Mouse (Mus musculus) midbrain, embryonic 14.5 days (tissue): ENCODE results near the gene Uhrf1bp1. TPM values are rescaled to one million over a fixed set of nuclear protein-coding genes. Genes with fewer than 3 reads are reported as not detected.

Source experiments
- ATAC-seq: fragments of 200-750 bp; cut with Nextera tagmentation; 2 replicates; pipeline ENCODE4 v1.8.0; 2017; ENCODE audit warnings: moderate number of reproducible peaks, moderate library complexity; ENCODE audit not compliant: low FRiP score, low TSS enrichment
- DNase-seq: peaks from one replicate; pipeline ENCODE4 v3.0.0-alpha.2; 2015
- H3K27ac ChIP-seq: fragments of 300-500 bp; sonication (generic); replicated peaks from 2 replicates; pipeline ENCODE4 v1.5.1; 2014; ENCODE audit warnings: mild to moderate bottlenecking, low read depth, low read length, moderate library complexity
- H3K27me3 ChIP-seq: fragments of 300-500 bp; sonication (generic); 2 replicates; pipeline ENCODE4 v1.6.1; 2014; ENCODE audit warnings: low read length, control low read depth, mixed read lengths; ENCODE audit not compliant: control insufficient read depth, insufficient read depth
- H3K36me3 ChIP-seq: fragments of 300-500 bp; sonication (generic); 2 replicates; pipeline ENCODE4 v1.6.1; 2014; ENCODE audit warnings: low read length, control low read depth; ENCODE audit not compliant: control insufficient read depth, insufficient read depth
- H3K4me1 ChIP-seq: fragments of 300-500 bp; sonication (generic); 2 replicates; pipeline ENCODE4 v1.6.1; 2014; ENCODE audit warnings: mild to moderate bottlenecking, antibody characterized with exemption, low read length, control low read depth; ENCODE audit not compliant: control insufficient read depth, insufficient read depth
- H3K4me2 ChIP-seq: fragments of 300-500 bp; sonication (generic); 2 replicates; pipeline ENCODE4 v1.6.1; 2014; ENCODE audit warnings: mild to moderate bottlenecking, low read length, moderate library complexity
- H3K4me3 ChIP-seq: fragments of 300-500 bp; sonication (generic); replicated peaks from 2 replicates; pipeline ENCODE4 v1.5.1; 2014; ENCODE audit warnings: low read depth, low read length
- H3K9ac ChIP-seq: fragments of 300-500 bp; sonication (generic); replicated peaks from 2 replicates; pipeline ENCODE4 v1.6.1; 2014; ENCODE audit warnings: mild to moderate bottlenecking, low read length, moderate library complexity
- H3K9me3 ChIP-seq: fragments of 300-500 bp; sonication (generic); 2 replicates; pipeline ENCODE4 v1.6.1; 2016; ENCODE audit warnings: low read length, control low read depth, mixed read lengths; ENCODE audit not compliant: control insufficient read depth
- WGBS: fragments of 180-500 bp; shearing (Covaris S2); extraction: QIAGEN DNeasy Blood & Tissue Kit; methylation state at CpG from one replicate; pipeline ENCODE4 v1.1.7; 2014; 5-methylcytosine and 5-hydroxymethylcytosine counted together
- polyA plus RNA-seq: library from polyadenylated mRNA; unstranded; fragments of >200 nt; fragmentation: Nextera tagmentation; extraction: Ambion mirVana; gene quantifications from 2 replicates; pipeline ENCODE4 v1.2.1, GENCODE M21; 2014

Uhrf1bp1 gene
- polyA plus RNA-seq, 1 experiment from 2014 or later, result 9.3 TPM

DNA sequence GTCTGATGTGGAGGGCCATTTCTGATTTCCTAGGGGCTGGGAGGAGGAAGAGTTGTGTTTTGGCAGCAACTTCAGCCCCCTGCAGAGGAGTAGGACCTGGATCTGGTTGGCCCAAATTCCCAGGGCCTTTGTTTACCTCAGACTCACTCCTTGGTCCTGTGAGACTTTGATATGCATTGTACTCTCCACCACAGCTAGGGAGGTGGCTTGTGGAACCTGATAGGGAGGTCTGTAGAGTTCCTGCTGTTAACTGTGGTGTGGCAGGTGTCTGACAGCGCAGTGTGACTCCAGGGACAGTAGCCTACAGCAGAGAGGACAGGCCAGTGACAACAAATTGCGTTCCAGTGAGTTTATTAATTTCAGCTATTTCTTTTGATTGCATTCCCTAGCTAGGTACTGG is 2.9 kb downstream of the Uhrf1bp1 start:
- peaks cover 3% of the 10 kb centered on the region; the same call in 1 of the 2 replicates for H3K36me3 ChIP-seq
- no peak for DNase-seq
- H3K4me1 ChIP-seq, result peaks cover 18% of the 10 kb centered on the region
- H3K4me3 ChIP-seq, result no peak overlapping the region
- no peaks in the 10 kb centered on the region for H3K9me3 ChIP-seq
- no peak overlapping the region for H3K9ac ChIP-seq
- 24% methylated on average over 2 of the region's 2 CpGs for WGBS
- no peak overlapping the region for H3K4me2 ChIP-seq
- no peak for ATAC-seq
- H3K27me3 ChIP-seq, result no peaks in the 10 kb centered on the region
- H3K27ac ChIP-seq, result no peak overlapping the region

DNA sequence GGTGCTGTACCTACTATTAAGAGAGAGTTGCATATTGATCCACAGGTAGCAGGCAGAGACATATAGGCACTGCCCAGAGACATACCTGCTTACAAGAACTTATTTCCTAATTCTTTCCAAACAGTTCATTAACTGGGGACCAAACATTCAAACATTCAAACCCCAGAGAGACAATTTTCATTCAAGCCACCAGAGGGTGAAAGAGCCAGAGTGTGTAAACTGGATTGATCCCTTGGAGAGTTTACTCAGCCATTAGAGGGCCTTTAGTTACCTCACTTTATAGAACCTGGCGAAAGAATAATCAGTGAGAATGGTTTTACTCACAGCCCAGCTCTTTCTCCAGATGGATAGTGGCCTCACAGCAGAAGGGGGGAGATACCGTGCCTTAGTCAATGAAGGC is 9.2 kb downstream of the Uhrf1bp1 start:
- ATAC-seq, result no peak
- no peak overlapping the region for H3K27ac ChIP-seq
- H3K4me3 ChIP-seq, result no peak overlapping the region
- no peak for DNase-seq
- H3K4me1 ChIP-seq, result no peaks in the 10 kb centered on the region
- H3K9me3 ChIP-seq, result no peaks in the 10 kb centered on the region
- no peaks in the 10 kb centered on the region for H3K36me3 ChIP-seq
- no peaks in the 10 kb centered on the region for H3K27me3 ChIP-seq
- H3K4me2 ChIP-seq, result no peak overlapping the region
- no peak overlapping the region for H3K9ac ChIP-seq
- 88% methylated on average over 2 of the region's 2 CpGs for WGBS

DNA sequence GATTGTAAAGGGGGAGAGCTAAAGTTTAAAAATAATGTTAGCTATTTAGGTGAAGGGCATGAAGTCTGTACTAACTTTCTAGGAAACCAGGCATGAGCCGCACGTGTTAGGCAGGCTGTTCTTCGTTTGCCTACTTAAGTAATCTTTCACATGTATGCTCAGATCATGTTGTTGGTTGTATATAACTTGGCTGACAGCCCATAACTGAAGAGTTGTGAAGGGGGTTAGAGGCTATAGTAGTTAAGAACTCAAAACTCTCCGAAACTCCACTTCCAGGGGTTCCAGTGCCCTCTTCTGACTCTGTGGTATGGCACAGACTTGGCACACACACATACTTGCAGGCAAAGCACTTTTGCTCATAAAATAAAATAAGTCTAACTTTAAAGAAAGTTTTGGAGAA is 10.5 kb downstream of the Uhrf1bp1 start:
- DNase-seq (no peak), ATAC-seq (no peak)
- Histone ChIP-seq H3K9me3 (no peaks in the 10 kb centered on the region), H3K4me2 (no peak overlapping the region), H3K27me3 (no peaks in the 10 kb centered on the region), H3K9ac (no peak overlapping the region), H3K36me3 (no peaks in the 10 kb centered on the region), H3K4me3 (no peak overlapping the region), H3K27ac (no peak overlapping the region), H3K4me1 (no peaks in the 10 kb centered on the region)
- WGBS, result 95% methylated on average over 4 of the region's 4 CpGs

DNA sequence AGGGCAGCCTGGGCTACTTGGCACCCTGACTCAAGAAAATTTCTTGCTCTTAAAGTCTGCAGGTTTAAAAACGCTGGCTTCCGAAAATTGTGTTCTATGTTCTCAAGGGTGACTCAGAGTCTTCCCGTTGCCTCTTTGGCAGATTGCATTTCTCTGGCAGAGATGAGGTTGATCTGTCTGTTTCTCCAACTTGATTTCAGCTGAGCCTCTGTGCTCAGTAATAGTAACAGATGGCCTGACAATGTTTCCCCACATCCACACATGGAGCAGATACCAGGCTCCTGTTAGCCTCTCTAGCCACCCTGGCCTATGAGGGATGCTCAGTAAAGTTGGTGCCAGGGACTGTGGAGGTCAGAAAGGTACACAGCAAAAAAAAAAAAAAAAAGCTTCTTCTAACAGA is 15.6 kb downstream of the Uhrf1bp1 start:
- no peaks in the 10 kb centered on the region for H3K27me3 ChIP-seq
- H3K27ac ChIP-seq, result no peak overlapping the region
- ATAC-seq (no peak), DNase-seq (no peak)
- H3K4me2 ChIP-seq, result no peak overlapping the region
- H3K9me3 ChIP-seq, result no peaks in the 10 kb centered on the region
- WGBS, result 95% methylated on average over 3 of the region's 3 CpGs
- H3K4me3 ChIP-seq, result no peak overlapping the region
- no peaks in the 10 kb centered on the region for H3K4me1 ChIP-seq
- no peaks in the 10 kb centered on the region for H3K36me3 ChIP-seq
- H3K9ac ChIP-seq, result no peak overlapping the region

DNA sequence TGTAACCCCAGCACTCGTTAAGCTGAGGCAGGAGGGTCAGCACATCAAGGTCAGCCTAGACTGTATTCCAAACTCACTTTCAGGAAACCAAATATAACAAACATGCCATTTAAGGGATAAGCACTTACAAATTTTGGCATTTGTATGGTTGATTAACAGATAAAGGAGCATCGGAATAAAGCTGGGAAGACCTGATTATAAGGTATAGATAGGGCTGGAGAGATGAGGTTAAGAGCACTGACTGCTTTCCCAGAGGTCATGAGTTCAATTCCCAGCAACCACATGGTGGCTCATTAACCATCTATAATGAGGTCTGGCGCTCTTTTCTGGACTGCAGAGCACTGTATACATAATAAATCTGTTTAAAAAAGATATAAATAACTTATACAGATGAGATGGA is 17.3 kb downstream of the Uhrf1bp1 start:
- DNase-seq, result no peak
- Histone ChIP-seq H3K36me3 (peaks cover 5% of the 10 kb centered on the region; the same call in 1 of the 2 replicates), H3K27ac (no peak overlapping the region), H3K9me3 (no peaks in the 10 kb centered on the region), H3K4me1 (no peaks in the 10 kb centered on the region), H3K4me2 (no peak overlapping the region), H3K4me3 (no peak overlapping the region), H3K27me3 (no peaks in the 10 kb centered on the region), H3K9ac (no peak overlapping the region)
- WGBS, result 87% methylated on average over 3 of the region's 3 CpGs
- ATAC-seq, result no peak

DNA sequence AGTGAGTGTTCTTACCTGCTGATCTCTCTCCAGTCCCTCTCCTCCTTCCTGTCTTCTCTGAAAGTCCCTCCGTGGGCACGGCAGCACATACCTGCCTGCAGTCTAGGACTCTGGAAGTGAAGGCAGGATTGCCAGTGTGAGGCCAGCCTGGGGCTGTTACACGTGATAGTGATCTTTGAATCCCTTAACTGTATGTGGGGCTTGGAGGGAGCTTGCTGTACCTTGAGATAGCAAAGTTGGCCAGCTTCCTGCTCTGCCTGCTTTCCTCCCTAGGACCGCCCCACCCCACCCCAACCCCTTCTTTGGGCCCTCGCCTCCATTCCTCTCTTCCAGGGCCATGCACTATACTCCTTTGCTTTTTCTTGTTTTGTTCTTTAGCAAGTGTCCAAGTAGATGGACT is 18.3 kb downstream of the Uhrf1bp1 start:
- no peaks in the 10 kb centered on the region for H3K4me1 ChIP-seq
- 77% methylated on average over 5 of the region's 5 CpGs for WGBS

DNA sequence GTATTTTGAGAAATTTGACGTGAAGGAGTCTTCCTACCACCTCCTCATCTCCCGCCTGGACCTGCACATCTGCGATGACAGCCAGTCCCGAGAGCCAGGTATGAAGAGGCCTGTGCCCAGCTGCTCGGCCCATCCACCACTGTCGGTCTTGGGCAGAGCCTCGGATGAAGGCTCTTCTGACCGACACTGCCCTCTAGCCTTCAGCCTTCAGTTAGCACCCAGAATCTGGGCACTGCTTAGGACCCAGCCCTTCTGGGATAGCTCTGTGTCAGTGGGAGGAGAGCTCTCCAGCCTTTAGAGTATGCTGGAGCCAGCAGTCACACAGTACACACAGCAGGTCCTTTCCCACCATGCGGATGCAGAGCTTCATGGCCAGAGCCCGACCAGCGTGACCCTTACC is 25.3 kb downstream of the Uhrf1bp1 start:
- no peaks in the 10 kb centered on the region for H3K9me3 ChIP-seq
- H3K36me3 ChIP-seq, result peaks cover 75% of the 10 kb centered on the region
- H3K27me3 ChIP-seq, result no peaks in the 10 kb centered on the region
- H3K9ac ChIP-seq, result no peak overlapping the region
- H3K4me2 ChIP-seq, result no peak overlapping the region
- H3K4me3 ChIP-seq, result no peak overlapping the region
- 68% methylated on average over 11 of the region's 11 CpGs for WGBS
- peak; percentile 34 for DNase-seq
- H3K27ac ChIP-seq, result no peak overlapping the region
- H3K4me1 ChIP-seq, result no peaks in the 10 kb centered on the region
- ATAC-seq, result no peak

More for the DNA sequence above, 18.3 kb downstream of the Uhrf1bp1 start:
- DNase-seq (no peak), ATAC-seq (no peak)
- H3K27ac ChIP-seq, result no peak overlapping the region
- H3K27me3 ChIP-seq, result no peaks in the 10 kb centered on the region
- no peaks in the 10 kb centered on the region for H3K9me3 ChIP-seq
- H3K4me2 ChIP-seq, result no peak overlapping the region
- peaks cover 13% of the 10 kb centered on the region for H3K36me3 ChIP-seq
- no peak overlapping the region for H3K9ac ChIP-seq
- no peak overlapping the region for H3K4me3 ChIP-seq

DNA sequence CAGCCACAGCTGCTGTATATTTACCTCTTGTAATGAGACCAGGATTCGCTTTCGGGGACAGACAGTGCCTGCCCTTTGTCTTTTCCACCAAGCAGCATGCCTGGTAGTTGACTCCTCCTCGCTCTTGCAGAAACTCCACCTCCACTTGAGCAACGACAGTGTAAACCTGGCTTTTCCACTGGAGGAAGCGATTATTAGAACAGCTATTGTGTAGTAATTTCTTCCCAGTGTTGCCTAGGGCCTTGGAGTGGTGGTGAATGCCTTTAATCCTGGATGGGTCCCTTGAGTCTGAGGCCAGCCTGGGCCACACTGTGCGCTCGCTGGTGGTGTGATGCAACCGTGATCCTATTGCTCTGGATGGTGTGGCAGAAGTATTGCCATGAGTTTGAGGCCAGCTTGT is 26.9 kb downstream of the Uhrf1bp1 start:
- H3K9ac ChIP-seq, result no peak overlapping the region
- 96% methylated on average over 8 of the region's 8 CpGs for WGBS
- H3K4me1 ChIP-seq, result no peaks in the 10 kb centered on the region
- H3K4me2 ChIP-seq, result no peak overlapping the region
- peaks cover 85% of the 10 kb centered on the region for H3K36me3 ChIP-seq
- DNase-seq, result no peak
- H3K4me3 ChIP-seq, result no peak overlapping the region
- no peaks in the 10 kb centered on the region for H3K27me3 ChIP-seq
- no peak for ATAC-seq
- no peak overlapping the region for H3K27ac ChIP-seq
- H3K9me3 ChIP-seq, result no peaks in the 10 kb centered on the region

DNA sequence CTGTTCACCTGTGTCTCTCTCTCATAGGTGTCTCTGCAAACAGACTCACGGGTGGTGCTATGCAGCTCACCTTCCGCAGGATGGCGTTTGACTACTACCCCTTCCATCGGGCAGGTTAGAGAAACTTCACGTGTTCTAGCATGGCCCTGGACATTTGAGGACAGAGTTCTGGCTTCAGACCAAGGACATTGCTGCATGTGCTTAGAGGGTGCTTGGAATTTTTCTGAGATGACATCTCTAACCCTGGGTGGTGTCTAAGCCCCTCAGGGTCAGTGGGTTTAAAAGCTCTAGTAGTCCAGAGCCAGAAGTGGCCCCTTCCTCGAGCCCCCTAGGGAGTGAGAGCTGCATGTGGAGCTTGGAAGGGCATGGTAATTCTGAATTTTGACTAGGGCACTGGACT is 27.8 kb downstream of the Uhrf1bp1 start:
- Histone ChIP-seq H3K27ac (no peak overlapping the region), H3K4me2 (no peak overlapping the region), H3K9ac (no peak overlapping the region), H3K9me3 (no peaks in the 10 kb centered on the region), H3K4me3 (no peak overlapping the region), H3K27me3 (no peaks in the 10 kb centered on the region), H3K4me1 (no peaks in the 10 kb centered on the region), H3K36me3 (peaks cover 79% of the 10 kb centered on the region)
- no peak for DNase-seq
- 95% methylated on average over 6 of the region's 6 CpGs for WGBS
- ATAC-seq, result no peak
